Mouse (Mus musculus) hindbrain, embryonic 11.5 days (tissue): Measurements from ENCODE around the gene Asb14. TPM values are rescaled to one million over a fixed set of nuclear protein-coding genes. Genes with fewer than 3 reads are reported as not detected.
A peak's percentile ranks its signal among the peaks of the same experiment; 100 is the strongest.
"Not testable (repeated sequence)": the region's sequence is repeated elsewhere in the genome, so short reads cannot be mapped to it uniquely, and the experiment has no call there.

Source experiments
- ATAC-seq: fragments of 200-750 bp; cut with Nextera tagmentation; 2 replicates; pipeline ENCODE4 v1.8.0; 2017; ENCODE audit warnings: mild to moderate bottlenecking, moderate TSS enrichment, moderate library complexity; ENCODE audit not compliant: low FRiP score
- DNase-seq: peaks from one replicate; pipeline ENCODE4 v3.0.0-alpha.2; 2015; ENCODE audit warnings: low spot score
- H3K27ac ChIP-seq: fragments of 300-500 bp; sonication (generic); 2 replicates; pipeline ENCODE4 v1.5.1; 2014; ENCODE audit warnings: mild to moderate bottlenecking, low read depth, low read length
- H3K27me3 ChIP-seq: fragments of 300-500 bp; sonication (generic); 2 replicates; pipeline ENCODE4 v1.6.1; 2014; ENCODE audit warnings: mild to moderate bottlenecking, low read length, moderate library complexity, mixed read lengths; ENCODE audit not compliant: control insufficient read depth, insufficient read depth
- H3K36me3 ChIP-seq: fragments of 300-500 bp; sonication (generic); 2 replicates; pipeline ENCODE4 v1.6.1; 2014; ENCODE audit warnings: mild to moderate bottlenecking, low read length, moderate library complexity, mixed read lengths; ENCODE audit not compliant: control insufficient read depth, insufficient read depth
- H3K4me1 ChIP-seq: fragments of 300-500 bp; sonication (generic); replicated peaks from 2 replicates; pipeline ENCODE4 v1.6.1; 2014; ENCODE audit warnings: low read length, mixed read lengths; ENCODE audit not compliant: control insufficient read depth, insufficient read depth
- H3K4me2 ChIP-seq: fragments of 300-500 bp; sonication (generic); replicated peaks from 2 replicates; pipeline ENCODE4 v1.6.1; 2014; ENCODE audit warnings: mild to moderate bottlenecking, low read depth, low read length
- H3K4me3 ChIP-seq: fragments of 300-500 bp; sonication (generic); 2 replicates; pipeline ENCODE4 v1.5.1; 2014; ENCODE audit warnings: low read depth, low read length
- H3K9ac ChIP-seq: fragments of 300-500 bp; sonication (generic); 2 replicates; pipeline ENCODE4 v1.6.1; 2014; ENCODE audit warnings: low read depth, low read length
- H3K9me3 ChIP-seq: fragments of 300-500 bp; sonication (generic); 2 replicates; pipeline ENCODE4 v1.6.1; 2016; ENCODE audit warnings: low read length; ENCODE audit not compliant: control insufficient read depth
- WGBS: fragments of 180-500 bp; shearing (Covaris S2); extraction: QIAGEN DNeasy Blood & Tissue Kit; methylation state at CpG from one replicate; pipeline ENCODE4 v1.1.7; 2014; 5-methylcytosine and 5-hydroxymethylcytosine counted together
- polyA plus RNA-seq: library from polyadenylated mRNA; unstranded; fragments of >200 nt; fragmentation: Nextera tagmentation; extraction: Ambion mirVana; gene quantifications from 2 replicates; pipeline ENCODE4 v1.2.1, GENCODE M21; 2014

Gene Asb14
- polyA plus RNA-seq, 1 experiment from 2014 or later: 0.11 TPM

DNA sequence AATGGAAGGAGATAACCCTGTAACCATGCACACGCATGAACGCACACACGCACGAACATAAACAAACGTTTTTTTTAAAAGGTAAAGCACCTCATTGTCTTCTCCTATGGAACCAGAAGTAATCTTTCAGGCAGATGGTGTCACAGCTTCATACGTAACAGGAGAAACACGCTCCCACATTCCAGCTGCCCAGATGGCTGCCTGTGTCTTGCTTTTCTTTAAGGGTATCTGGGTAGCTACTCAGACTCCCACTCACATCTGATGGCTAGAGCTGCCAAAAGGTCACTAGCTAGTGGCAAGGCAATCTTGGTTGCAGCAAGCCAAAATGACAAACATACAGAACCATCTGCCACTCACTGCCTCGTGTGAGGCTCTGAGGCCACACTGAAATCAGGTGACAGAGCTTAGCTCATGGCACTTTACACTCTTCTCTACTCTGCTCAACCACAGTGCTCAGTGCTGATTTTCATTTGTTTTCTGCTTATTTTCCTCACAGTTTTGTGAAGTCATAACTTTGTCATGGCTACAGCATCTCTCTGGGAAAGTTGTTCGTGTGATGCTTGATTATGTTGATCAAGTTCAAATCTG lies 19.4 kb downstream of the Asb14 start:
- no peak overlapping the region for H3K9ac ChIP-seq
- H3K4me3 ChIP-seq: no peak overlapping the region
- no peak overlapping the region for H3K4me2 ChIP-seq
- DNase-seq (peak; percentile 10), ATAC-seq (no peak)
- 68% methylated on average over 9 of the region's 9 CpGs for WGBS
- H3K36me3 ChIP-seq: no peaks in the 10 kb centered on the region
- no peaks in the 10 kb centered on the region for H3K9me3 ChIP-seq
- no peaks in the 10 kb centered on the region for H3K27me3 ChIP-seq
- H3K27ac ChIP-seq: no peak overlapping the region
- 0 out of 2 replicates have a peak, but pooled peaks cover 2% of the 10 kb centered on the region for H3K4me1 ChIP-seq

DNA sequence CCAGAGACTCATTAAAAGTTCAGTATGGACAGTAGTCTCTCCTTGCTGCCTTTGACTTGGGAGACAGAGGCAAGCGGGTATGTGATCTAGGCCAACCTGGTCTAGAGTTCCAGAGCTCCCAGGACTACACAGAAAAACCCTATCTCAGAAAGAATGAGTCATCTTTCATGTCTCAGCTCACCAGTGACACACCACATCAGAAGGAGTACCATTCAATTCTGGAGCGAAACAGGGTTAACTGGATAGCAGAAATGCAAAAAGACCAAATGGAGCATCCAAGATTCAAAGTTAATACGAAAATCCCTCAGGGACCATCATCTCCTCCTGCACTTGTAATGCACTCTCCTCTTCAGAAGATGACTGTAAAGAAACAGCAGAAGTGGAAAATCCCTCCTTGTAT lies 25.0 kb downstream of the Asb14 start:
- no peak overlapping the region for H3K9ac ChIP-seq
- H3K9me3 ChIP-seq: no peaks in the 10 kb centered on the region
- no peak overlapping the region for H3K27ac ChIP-seq
- H3K36me3 ChIP-seq: 0 out of 2 replicates have a peak, but pooled peaks cover 2% of the 10 kb centered on the region
- H3K4me2 ChIP-seq: no peak overlapping the region
- no peak for ATAC-seq
- H3K4me1 ChIP-seq: no peaks in the 10 kb centered on the region
- no peaks in the 10 kb centered on the region for H3K27me3 ChIP-seq
- 96% methylated on average over 3 of the region's 3 CpGs for WGBS
- DNase-seq: no peak
- H3K4me3 ChIP-seq: no peak overlapping the region

DNA sequence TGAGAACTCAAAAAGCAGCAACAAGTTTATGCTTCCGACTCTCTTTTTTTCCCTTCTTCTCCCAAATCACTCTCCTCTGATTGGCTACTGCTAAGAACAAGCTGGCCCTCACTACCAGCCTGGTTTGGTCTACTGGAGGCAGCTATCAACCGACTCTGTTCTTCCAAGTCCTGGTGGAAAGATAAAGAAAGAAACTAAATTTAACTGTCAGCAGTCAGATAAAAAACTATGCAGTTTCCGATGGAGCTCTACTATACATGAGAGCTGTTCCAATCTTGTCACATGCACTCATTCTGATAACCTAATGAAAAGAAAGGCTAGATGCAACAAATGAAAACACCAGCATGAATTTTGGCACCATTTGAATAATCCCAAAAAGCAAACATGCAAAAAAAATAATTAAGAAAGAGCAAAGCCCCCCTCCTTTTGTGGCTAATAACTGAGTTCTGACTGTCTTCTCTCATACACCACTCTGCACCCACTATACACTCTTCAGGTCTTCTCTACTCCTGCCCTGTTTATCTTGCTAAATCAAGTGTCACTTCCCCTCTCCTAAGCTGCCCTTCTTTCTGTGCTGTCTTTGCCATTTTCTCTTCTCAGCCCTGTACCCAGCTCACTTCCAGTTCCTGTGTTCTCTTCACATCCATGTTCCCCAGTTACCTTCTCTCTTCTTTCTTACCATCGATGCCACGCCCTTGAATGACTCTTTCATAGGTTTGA lies 29.5 kb downstream of the Asb14 start:
- WGBS: 93% methylated on average over 5 of the region's 5 CpGs
- no peak overlapping the region for H3K27ac ChIP-seq
- DNase-seq (no peak), ATAC-seq (no peak)
- H3K4me2 ChIP-seq: no peak overlapping the region
- no peaks in the 10 kb centered on the region for H3K4me1 ChIP-seq
- H3K27me3 ChIP-seq: no peaks in the 10 kb centered on the region
- no peak overlapping the region for H3K9ac ChIP-seq
- no peak overlapping the region for H3K4me3 ChIP-seq
- H3K9me3 ChIP-seq: no peaks in the 10 kb centered on the region
- H3K36me3 ChIP-seq: 0 out of 2 replicates have a peak, but pooled peaks cover 2% of the 10 kb centered on the region

DNA sequence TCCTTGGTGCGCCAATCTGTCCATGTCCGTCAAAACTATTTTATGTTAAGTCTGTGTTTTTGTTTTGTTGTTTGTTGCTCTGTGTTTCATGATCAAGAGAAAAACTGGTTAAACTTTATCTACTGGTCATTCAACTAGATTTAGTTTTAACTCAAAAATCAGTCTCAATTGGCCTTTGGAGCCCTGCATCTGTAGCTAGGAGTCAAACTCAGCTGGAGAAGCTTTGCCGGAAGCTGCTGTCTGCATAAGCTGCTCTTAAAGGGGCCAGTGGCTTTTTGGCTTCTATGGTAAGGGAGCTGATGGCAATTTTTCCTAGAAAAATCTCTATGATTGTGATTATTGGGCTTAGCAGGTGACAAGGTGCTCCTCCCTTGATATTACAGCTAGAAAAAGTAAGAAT lies 40.5 kb downstream of the Asb14 start:
- Histone ChIP-seq H3K27ac (no peak overlapping the region), H3K4me2 (no peak overlapping the region), H3K9me3 (no peaks in the 10 kb centered on the region), H3K4me3 (no peak overlapping the region), H3K9ac (no peak overlapping the region), H3K4me1 (no peaks in the 10 kb centered on the region), H3K27me3 (no peaks in the 10 kb centered on the region), H3K36me3 (no peaks in the 10 kb centered on the region)
- ATAC-seq: no peak
- DNase-seq: no peak
- 89% methylated on average over 3 of the region's 3 CpGs for WGBS

DNA sequence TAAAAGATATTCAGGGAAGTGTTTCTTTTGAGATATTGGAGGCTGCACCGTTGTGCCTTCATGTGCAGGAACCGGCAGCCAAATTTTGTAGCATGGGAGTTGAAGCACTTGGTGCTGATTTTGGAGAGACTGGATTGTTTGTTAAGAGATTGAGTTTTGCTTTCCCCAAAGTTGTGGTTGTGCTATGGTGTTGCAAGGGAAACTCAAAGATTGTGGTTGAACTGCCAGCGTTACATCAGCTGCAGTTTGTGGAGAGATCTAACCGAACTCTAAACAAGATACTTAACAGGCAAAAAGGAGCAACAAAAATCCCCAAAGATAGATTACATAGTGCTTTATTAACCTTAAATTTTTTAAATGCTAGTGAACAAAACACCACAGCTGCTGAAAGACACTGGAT lies 41.2 kb downstream of the Asb14 start:
- WGBS: 90% methylated on average over 4 of the region's 4 CpGs
- no peak overlapping the region for H3K9ac ChIP-seq
- no peak overlapping the region for H3K27ac ChIP-seq
- no peaks in the 10 kb centered on the region for H3K27me3 ChIP-seq
- no peak overlapping the region for H3K4me3 ChIP-seq
- ATAC-seq (no peak), DNase-seq (no peak)
- no peak overlapping the region for H3K4me2 ChIP-seq
- H3K9me3 ChIP-seq: no peaks in the 10 kb centered on the region
- no peaks in the 10 kb centered on the region for H3K4me1 ChIP-seq
- no peaks in the 10 kb centered on the region for H3K36me3 ChIP-seq

DNA sequence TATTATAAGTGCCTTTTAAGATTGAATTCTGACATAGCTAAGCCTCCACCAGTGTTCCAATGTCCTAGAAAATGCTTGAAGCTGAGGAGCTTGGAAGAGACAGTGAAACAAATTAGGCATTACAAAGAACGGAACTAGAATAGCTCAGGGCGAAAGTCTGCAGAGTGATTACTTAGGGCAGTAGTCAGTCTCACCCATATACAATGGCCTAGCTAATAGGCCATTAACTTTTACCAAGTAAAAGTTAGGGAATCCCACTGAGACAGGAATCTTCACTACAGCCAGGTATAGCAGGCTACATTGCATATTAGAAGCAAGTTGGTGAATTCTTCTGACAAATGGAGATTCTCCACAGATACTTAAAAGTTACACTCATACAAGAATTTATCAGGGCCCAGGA lies 61.8 kb downstream of the Asb14 start:
- not testable (repeated sequence) for H3K36me3 ChIP-seq, ATAC-seq, H3K4me3 ChIP-seq, H3K9ac ChIP-seq, H3K27ac ChIP-seq, H3K4me2 ChIP-seq, H3K27me3 ChIP-seq, H3K4me1 ChIP-seq, DNase-seq, H3K9me3 ChIP-seq
- WGBS: 68% methylated on average over 2 of the region's 2 CpGs

DNA sequence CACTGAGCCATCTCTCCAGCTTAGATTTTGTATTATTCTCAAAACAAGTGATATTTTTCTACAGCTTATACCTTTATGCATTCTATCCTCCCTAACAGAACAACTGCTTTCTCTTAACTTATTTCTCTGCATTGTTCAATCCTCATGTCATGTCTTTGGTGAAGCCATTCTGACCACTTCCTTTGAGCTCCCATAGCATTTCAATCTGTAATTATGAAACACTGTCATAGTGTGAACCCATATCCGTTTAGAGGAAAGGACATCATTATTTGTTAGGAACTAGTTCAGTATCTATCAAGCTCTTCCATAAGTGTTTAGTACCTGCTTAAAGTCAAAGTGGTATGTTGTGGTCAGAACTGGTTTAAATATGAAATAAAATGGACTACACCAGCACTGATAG lies 66.2 kb downstream of the Asb14 start:
- DNase-seq: no peak
- H3K27ac ChIP-seq: no peak overlapping the region
- H3K9ac ChIP-seq: no peak overlapping the region
- 82% methylated on average over 1 of the region's 1 CpGs for WGBS
- no peaks in the 10 kb centered on the region for H3K9me3 ChIP-seq
- H3K27me3 ChIP-seq: no peaks in the 10 kb centered on the region
- H3K4me1 ChIP-seq: no peaks in the 10 kb centered on the region
- H3K4me2 ChIP-seq: no peak overlapping the region
- no peaks in the 10 kb centered on the region for H3K36me3 ChIP-seq
- H3K4me3 ChIP-seq: no peak overlapping the region
- no peak for ATAC-seq
